Mouse (Mus musculus) lung, embryonic 14.5 days (tissue): ENCODE results near the gene Mcrip2. TPM values are rescaled to one million over a fixed set of nuclear protein-coding genes. Genes with fewer than 3 reads are reported as not detected.

Source experiments
- ATAC-seq: fragments of 200-750 bp; cut with Nextera tagmentation; 2 replicates; pipeline ENCODE4 v1.8.0; 2017; ENCODE audit warnings: mild to moderate bottlenecking, moderate TSS enrichment, moderate library complexity; ENCODE audit not compliant: insufficient read depth
- DNase-seq: peaks from one replicate; pipeline ENCODE4 v3.0.0-alpha.2; 2015
- H3K27ac ChIP-seq: fragments of 300-500 bp; sonication (generic); 2 replicates; pipeline ENCODE4 v1.5.1; 2014; ENCODE audit warnings: low read depth, mild to moderate bottlenecking, moderate library complexity
- H3K27me3 ChIP-seq: fragments of 300-500 bp; sonication (generic); 2 replicates; pipeline ENCODE4 v1.6.1; 2014; ENCODE audit warnings: low read length, control low read depth; ENCODE audit not compliant: insufficient read depth
- H3K36me3 ChIP-seq: fragments of 300-500 bp; sonication (generic); 2 replicates; pipeline ENCODE4 v1.6.1; 2014; ENCODE audit warnings: control low read depth; ENCODE audit not compliant: insufficient read depth
- H3K4me1 ChIP-seq: fragments of 300-500 bp; sonication (generic); 2 replicates; pipeline ENCODE4 v1.6.1; 2014; ENCODE audit warnings: antibody characterized with exemption, control low read depth; ENCODE audit not compliant: insufficient read depth
- H3K4me2 ChIP-seq: fragments of 300-500 bp; sonication (generic); 2 replicates; pipeline ENCODE4 v1.6.1; 2014; ENCODE audit warnings: mild to moderate bottlenecking
- H3K4me3 ChIP-seq: fragments of 300-500 bp; sonication (generic); 2 replicates; pipeline ENCODE4 v1.5.1; 2014; ENCODE audit warnings: low read depth, low read length
- H3K9ac ChIP-seq: fragments of 300-500 bp; sonication (generic); 2 replicates; pipeline ENCODE4 v1.6.1; 2014
- H3K9me3 ChIP-seq: fragments of 300-500 bp; sonication (generic); 2 replicates; pipeline ENCODE4 v1.6.1; 2016; ENCODE audit warnings: low read depth, low read length, control low read depth
- CTCF ChIP-seq: IDR thresholded peaks from 2 replicates; pipeline ENCODE4 v1.5.1; 2016; ENCODE audit warnings: antibody characterized with exemption, low read depth
- WGBS: fragments of 180-500 bp; shearing (Covaris S2); extraction: QIAGEN DNeasy Blood & Tissue Kit; methylation state at CpG from one replicate; pipeline ENCODE4 v1.1.7; 2014; 5-methylcytosine and 5-hydroxymethylcytosine counted together
- polyA plus RNA-seq: library from polyadenylated mRNA; unstranded; fragments of >200 nt; fragmentation: Nextera tagmentation; extraction: Ambion mirVana; gene quantifications from 2 replicates; pipeline ENCODE4 v1.2.1, GENCODE M21; 2014

The Mcrip2 gene
- 17.7 and 17.9 TPM in 2 replicates for polyA plus RNA-seq

- WGBS, result under 1% methylated on average over 24 of the region's 24 CpGs
- ATAC-seq (peak; percentile 91), DNase-seq (peak; percentile 90)
- H3K27ac ChIP-seq, result peak within 1 kb of the TSS; percentile 48; the same call in 1 of the 2 replicates
- H3K9me3 ChIP-seq, result no peaks in the 10 kb centered on the region
- H3K4me3 ChIP-seq, result peak within 1 kb of the TSS; percentile 80
- no peaks in the 10 kb centered on the region for H3K36me3 ChIP-seq
- 0 out of 2 replicates have a peak, but pooled peaks cover 3% of the 10 kb centered on the region for H3K4me1 ChIP-seq
- H3K27me3 ChIP-seq, result no peaks in the 10 kb centered on the region
- TF ChIP-seq CTCF, result peak; percentile 26; the same call in 1 of the 2 replicates
- peak within 1 kb of the TSS; percentile 56 for H3K9ac ChIP-seq
- H3K4me2 ChIP-seq, result peak within 1 kb of the TSS; percentile 98
These were observed at the start of gene Mcrip2 for GRCm38 (mm10) chr17:25868601-25869191. Gene Mcrip2 (minus strand): TSS chr17:25868764.

GRCm38 (mm10) chr17:25918037-25918750 lies 49.6 kb upstream of the Mcrip2 start:
- 79% methylated on average over 9 of the region's 9 CpGs for WGBS
- DNase-seq, result no peak

GRCm38 (mm10) chr17:25916931-25917647 lies 48.5 kb upstream of the Mcrip2 start:
- H3K36me3 ChIP-seq, result 0 out of 2 replicates have a peak, but pooled peaks cover 4% of the 10 kb centered on the region
- H3K27ac ChIP-seq, result no peak overlapping the region
- TF ChIP-seq CTCF, result no peak
- no peak overlapping the region for H3K4me3 ChIP-seq
- ATAC-seq (no peak), DNase-seq (no peak)
- no peaks in the 10 kb centered on the region for H3K9me3 ChIP-seq
- H3K4me2 ChIP-seq, result no peak overlapping the region; the same call in 1 of the 2 replicates
- H3K27me3 ChIP-seq, result no peaks in the 10 kb centered on the region
- WGBS, result 76% methylated on average over 8 of the region's 8 CpGs
- H3K4me1 ChIP-seq, result peaks cover 10% of the 10 kb centered on the region; the same call in 1 of the 2 replicates
- H3K9ac ChIP-seq, result no peak overlapping the region

More at GRCm38 (mm10) chr17:25918037-25918750, 49.6 kb upstream of the Mcrip2 start:
- TF ChIP-seq CTCF, result no peak
- ATAC-seq, result no peak
- peak overlapping the region; percentile 77 for H3K9ac ChIP-seq
- peak overlapping the region; percentile 97 for H3K4me3 ChIP-seq
- H3K27ac ChIP-seq, result no peak overlapping the region
- H3K4me2 ChIP-seq, result peak overlapping the region; percentile 92
- H3K9me3 ChIP-seq, result no peaks in the 10 kb centered on the region
- H3K27me3 ChIP-seq, result no peaks in the 10 kb centered on the region
- peaks cover 10% of the 10 kb centered on the region; the same call in 1 of the 2 replicates for H3K4me1 ChIP-seq
- 0 out of 2 replicates have a peak, but pooled peaks cover 4% of the 10 kb centered on the region for H3K36me3 ChIP-seq

DNA sequence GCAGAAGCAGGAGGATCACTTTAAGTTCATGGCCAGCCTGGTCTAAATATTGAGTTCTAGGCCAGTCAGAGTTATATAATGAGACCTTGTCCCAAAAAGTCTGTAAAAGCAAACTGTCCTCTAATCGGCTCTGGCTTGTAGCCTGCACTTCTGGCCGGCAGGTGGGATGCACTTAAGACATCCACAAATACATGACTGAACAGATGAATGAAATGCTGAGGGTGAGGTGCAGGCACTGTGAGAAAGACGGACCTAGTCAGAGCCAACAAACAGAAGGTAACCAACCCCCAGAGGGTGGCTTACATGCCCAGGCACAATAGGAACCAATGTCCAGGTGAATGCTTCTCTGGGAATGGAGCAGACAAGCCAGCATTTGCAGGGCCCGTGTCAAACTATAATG lies 45.7 kb upstream of the Mcrip2 start:
- no peak for ATAC-seq

GRCm38 (mm10) chr17:25913877-25914275 lies 45.3 kb upstream of the Mcrip2 start:
- peaks cover 10% of the 10 kb centered on the region; the same call in 1 of the 2 replicates for H3K4me1 ChIP-seq
- no peak overlapping the region for H3K4me2 ChIP-seq
- no peaks in the 10 kb centered on the region for H3K27me3 ChIP-seq
- 0 out of 2 replicates have a peak, but pooled peaks cover 4% of the 10 kb centered on the region for H3K36me3 ChIP-seq
- no peak overlapping the region for H3K4me3 ChIP-seq
- DNase-seq, result peak; percentile 28
- no peaks in the 10 kb centered on the region for H3K9me3 ChIP-seq
- no peak for ATAC-seq
- WGBS, result 53% methylated on average over 1 of the region's 1 CpGs
- H3K27ac ChIP-seq, result no peak overlapping the region
- no peak overlapping the region for H3K9ac ChIP-seq
- TF ChIP-seq CTCF, result no peak

More for the DNA sequence above, 45.7 kb upstream of the Mcrip2 start:
- H3K9me3 ChIP-seq, result no peaks in the 10 kb centered on the region
- DNase-seq, result no peak
- no peak for TF ChIP-seq CTCF
- no peak overlapping the region for H3K4me2 ChIP-seq
- H3K4me3 ChIP-seq, result no peak overlapping the region
- H3K4me1 ChIP-seq, result peaks cover 10% of the 10 kb centered on the region; the same call in 1 of the 2 replicates
- 75% methylated on average over 4 of the region's 4 CpGs for WGBS
- no peak overlapping the region for H3K9ac ChIP-seq
- 0 out of 2 replicates have a peak, but pooled peaks cover 4% of the 10 kb centered on the region for H3K36me3 ChIP-seq
- H3K27me3 ChIP-seq, result no peaks in the 10 kb centered on the region
- no peak overlapping the region for H3K27ac ChIP-seq

DNA sequence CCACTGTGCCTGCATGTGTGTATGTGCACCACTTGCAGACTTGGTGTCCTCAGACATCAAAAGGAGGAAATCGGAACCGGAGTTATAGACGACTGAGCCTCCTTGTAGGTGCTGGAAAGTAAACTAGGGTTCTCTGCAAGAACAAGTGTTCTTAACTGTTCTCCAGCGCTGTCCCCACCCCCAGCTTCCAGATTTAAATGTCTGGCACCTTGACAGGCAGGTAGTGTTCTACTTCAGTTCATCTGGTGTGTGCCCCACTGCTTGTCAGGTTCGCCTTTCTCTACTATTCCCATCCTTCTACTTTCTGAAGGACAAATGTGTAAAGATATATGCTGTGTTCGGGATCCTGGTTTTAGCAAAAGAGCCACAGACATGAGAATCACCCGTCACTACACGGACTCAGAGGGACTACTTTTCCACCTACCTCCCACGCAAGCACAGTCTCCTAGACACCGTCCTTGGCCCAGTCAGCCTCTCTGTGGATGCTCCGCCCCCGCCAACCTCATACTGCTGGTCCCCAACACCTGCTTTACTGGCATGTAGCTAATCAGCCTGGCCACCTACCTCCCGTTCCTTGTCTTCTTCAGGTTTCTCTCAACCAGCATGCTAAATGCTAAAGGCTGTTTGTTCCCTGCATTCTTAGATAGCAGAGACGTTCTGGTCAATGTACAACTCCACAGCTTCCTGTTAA lies 44.8 kb upstream of the Mcrip2 start:
- ATAC-seq, result no peak
- no peaks in the 10 kb centered on the region for H3K9me3 ChIP-seq

More for the DNA sequence above, 44.8 kb upstream of the Mcrip2 start:
- no peak overlapping the region for H3K4me2 ChIP-seq
- no peak overlapping the region for H3K27ac ChIP-seq
- 0 out of 2 replicates have a peak, but pooled peaks cover 4% of the 10 kb centered on the region for H3K36me3 ChIP-seq
- H3K4me1 ChIP-seq, result peaks cover 5% of the 10 kb centered on the region; the same call in 1 of the 2 replicates
- 78% methylated on average over 14 of the region's 14 CpGs for WGBS
- no peak for DNase-seq
- no peaks in the 10 kb centered on the region for H3K27me3 ChIP-seq
- no peak overlapping the region for H3K4me3 ChIP-seq
- TF ChIP-seq CTCF, result no peak
- H3K9ac ChIP-seq, result no peak overlapping the region
